Mouse (Mus musculus) myocyte (in vitro differentiated cells): ENCODE results near the gene Selenok. TPM values are rescaled to one million over a fixed set of nuclear protein-coding genes. Genes with fewer than 3 reads are reported as not detected.

ENCODE experiments used
- H3K27me3 ChIP-seq: one replicate; pipeline ENCODE4 v1.6.1; 2011; ENCODE audit not compliant: control insufficient read depth, insufficient read depth, insufficient read length
- H3K36me3 ChIP-seq: one replicate; pipeline ENCODE4 v1.6.1; 2011; ENCODE audit not compliant: control insufficient read depth, insufficient read depth
- H3K4me2 ChIP-seq: one replicate; pipeline ENCODE4 v1.6.1; 2011; ENCODE audit warnings: low read depth, control low read depth
- H3K4me3 ChIP-seq: one replicate; pipeline ENCODE4 v1.5.1; 2011; ENCODE audit warnings: mild to moderate bottlenecking, control low read depth, moderate library complexity
- H3K79me2 ChIP-seq: one replicate; pipeline ENCODE4 v1.6.1; 2011; ENCODE audit not compliant: control insufficient read depth, insufficient read depth
- H3ac ChIP-seq: one replicate; pipeline ENCODE4 v1.6.1; 2011; ENCODE audit not compliant: control insufficient read depth, insufficient read length
- CEBPB ChIP-seq: IDR thresholded peaks from 2 replicates; pipeline ENCODE4 v1.6.1; 2011; ENCODE audit warnings: mild to moderate bottlenecking, moderate library complexity; ENCODE audit not compliant: poor library complexity, insufficient read depth, severe bottlenecking
- E2F4 ChIP-seq: IDR thresholded peaks from one replicate; pipeline ENCODE4 v1.6.1; 2011; ENCODE audit warnings: mild to moderate bottlenecking, control low read depth, moderate library complexity; ENCODE audit not compliant: insufficient read depth
- MAX ChIP-seq: IDR thresholded peaks from one replicate; pipeline ENCODE4 v1.6.1; 2011; ENCODE audit warnings: low read depth, mild to moderate bottlenecking, control low read depth
- MYOD1 ChIP-seq, 3 experiments: IDR thresholded peaks; one replicate each; pipeline ENCODE4 v1.6.1; 2011; ENCODE audit warnings: control low read depth in 2 of 3, low read depth in 2 of 3, mild to moderate bottlenecking in 2 of 3, moderate library complexity in 1 of 3; ENCODE audit not compliant: insufficient read length in 2 of 3, control insufficient read depth in 1 of 3
- MYOG ChIP-seq, 3 experiments: IDR thresholded peaks; one replicate each; pipeline ENCODE4 v1.6.1; 2011; ENCODE audit warnings: control low read depth in 2 of 3, low read depth in 2 of 3, mild to moderate bottlenecking in 2 of 3; ENCODE audit not compliant: insufficient read length in 2 of 3, control insufficient read depth in 1 of 3, insufficient read depth in 1 of 3
- POLR2A ChIP-seq: IDR thresholded peaks from one replicate; pipeline ENCODE4 v1.6.1; 2011; ENCODE audit warnings: low read depth, mild to moderate bottlenecking, control low read depth, moderate library complexity; ENCODE audit not compliant: insufficient read length
- POLR2AphosphoS2 ChIP-seq: IDR thresholded peaks from one replicate; pipeline ENCODE4 v1.6.1; 2011; ENCODE audit warnings: low read depth, control low read depth; ENCODE audit not compliant: insufficient read length
- REST ChIP-seq: IDR thresholded peaks from one replicate; pipeline ENCODE4 v1.6.1; 2011; ENCODE audit warnings: mild to moderate bottlenecking, control low read depth, moderate library complexity; ENCODE audit not compliant: insufficient read depth, insufficient read length
- SRF ChIP-seq: IDR thresholded peaks from one replicate; pipeline ENCODE4 v1.6.1; 2011; ENCODE audit warnings: low read depth; ENCODE audit not compliant: control insufficient read depth, insufficient read length
- TCF12 ChIP-seq: IDR thresholded peaks from one replicate; pipeline ENCODE4 v1.6.1; 2011; ENCODE audit warnings: mild to moderate bottlenecking, control low read depth; ENCODE audit not compliant: poor library complexity, insufficient read depth, severe bottlenecking
- TCF3 ChIP-seq: IDR thresholded peaks from one replicate; pipeline ENCODE4 v1.6.1; 2011; ENCODE audit warnings: low read depth, control low read depth; ENCODE audit not compliant: insufficient read length
- USF1 ChIP-seq: IDR thresholded peaks from one replicate; pipeline ENCODE4 v1.6.1; 2011; ENCODE audit warnings: low read depth, mild to moderate bottlenecking, control low read depth, moderate library complexity
- polyA plus RNA-seq: library from polyadenylated mRNA; unstranded; fragments of >200 nt; fragmentation: generic; extraction: Trizol; gene quantifications from one replicate; pipeline ENCODE4 v1.2.1, GENCODE M21; 2012; ENCODE audit warnings: missing spikeins

Selenok gene
- polyA plus RNA-seq = 102 TPM

DNA sequence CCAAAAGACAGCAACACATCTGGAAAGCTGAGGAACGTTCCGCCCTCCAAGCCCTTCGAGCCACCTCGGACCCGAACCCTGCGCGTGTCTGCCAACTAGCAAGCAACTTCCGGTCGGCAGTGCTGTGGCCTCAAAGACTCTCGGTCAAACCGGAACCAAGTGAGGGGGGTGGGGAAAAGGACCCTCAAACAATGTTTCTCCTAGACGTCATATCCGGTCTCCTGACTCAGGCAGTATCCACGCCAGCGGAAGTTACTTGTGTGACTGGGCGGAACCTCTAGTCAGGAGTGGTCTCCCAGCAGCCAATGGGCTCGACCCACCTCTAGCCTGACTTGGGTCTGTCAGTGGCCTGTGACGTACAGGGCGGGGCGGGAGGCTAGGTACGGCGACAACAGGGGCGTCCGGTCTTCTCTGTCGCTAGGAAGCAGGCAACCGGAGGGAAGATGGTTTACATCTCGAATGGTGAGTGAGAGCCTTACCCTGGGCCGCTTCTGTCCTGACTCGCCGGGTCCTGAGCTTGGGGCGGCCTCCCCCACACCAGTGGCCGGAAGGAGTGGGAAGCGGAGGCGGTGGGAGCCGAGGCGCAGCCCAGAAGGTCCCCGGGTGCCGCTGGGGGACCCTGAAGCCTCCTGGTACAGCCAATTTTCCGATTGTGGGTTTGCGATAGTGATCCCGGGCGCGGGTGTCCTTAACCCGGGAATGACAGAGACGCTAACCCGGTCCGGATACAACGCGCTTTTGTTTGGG is at the start of gene Selenok:
Gene Selenok, plus strand, starts transcription at position 234 of the 747 bp plus-strand sequence.
- Histone ChIP-seq H3ac (peak within 1 kb of the TSS; percentile 94), H3K4me2 (peak within 1 kb of the TSS; percentile 88), H3K27me3 (no peaks in the 10 kb centered on the region), H3K79me2 (peaks cover 28% of the 10 kb centered on the region), H3K4me3 (peak within 1 kb of the TSS; percentile 93), H3K36me3 (peaks cover 19% of the 10 kb centered on the region)
- TF ChIP-seq USF1 (peak; percentile 70), REST (no peak), TCF3 (no peak), POLR2AphosphoS2 (peak; percentile 46), TCF12 (no peak), POLR2A (peak; percentile 68), SRF (no peak), MYOD1 (IDR thresholded peaks at IDR 0.05; ENCODE audit: control insufficient read depth in 1 of 3, insufficient read length in 2 of 3, low read depth in 2 of 3) (no peak), MYOG (IDR thresholded peaks at IDR 0.05; ENCODE audit: control insufficient read depth in 1 of 3, insufficient read depth in 1 of 3, insufficient read length in 2 of 3, low read depth in 2 of 3) (peak in 1 of 3 experiments; percentile 2), E2F4 (no peak), MAX (no peak), CEBPB (no peak)

DNA sequence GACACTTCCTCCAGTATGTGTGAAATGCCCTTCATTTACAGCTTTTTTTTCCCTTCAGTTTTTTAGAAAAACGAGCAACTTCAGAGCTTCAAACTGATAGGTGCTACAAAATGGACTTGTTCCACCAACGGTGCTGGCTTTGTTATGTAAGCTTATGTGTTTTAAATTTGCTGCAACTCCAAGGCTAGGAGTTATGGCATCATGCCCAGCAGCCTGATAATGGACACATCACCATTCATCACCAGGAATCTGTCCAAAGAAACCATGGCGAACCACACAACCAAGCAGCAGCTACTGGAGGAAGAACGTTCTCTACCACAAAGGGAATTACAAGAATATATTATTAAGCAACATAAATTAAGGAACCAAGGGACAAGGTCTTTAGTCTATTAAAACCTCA is 39.1 kb upstream of the Selenok start:
- no peak overlapping the region for H3K4me3 ChIP-seq
- TF ChIP-seq POLR2A = no peak
- TF ChIP-seq TCF12 = no peak
- TF ChIP-seq E2F4 = no peak
- TF ChIP-seq MYOG (IDR thresholded peaks at IDR 0.05; ENCODE audit: control insufficient read depth in 1 of 3, insufficient read depth in 1 of 3, insufficient read length in 2 of 3, low read depth in 2 of 3) = no peak
- TF ChIP-seq MYOD1 (IDR thresholded peaks at IDR 0.05; ENCODE audit: control insufficient read depth in 1 of 3, insufficient read length in 2 of 3, low read depth in 2 of 3) = no peak
- no peak for TF ChIP-seq POLR2AphosphoS2
- no peak for TF ChIP-seq MAX
- TF ChIP-seq TCF3 = no peak
- TF ChIP-seq REST = no peak
- no peak for TF ChIP-seq USF1
- no peak for TF ChIP-seq CEBPB
- TF ChIP-seq SRF = no peak

DNA sequence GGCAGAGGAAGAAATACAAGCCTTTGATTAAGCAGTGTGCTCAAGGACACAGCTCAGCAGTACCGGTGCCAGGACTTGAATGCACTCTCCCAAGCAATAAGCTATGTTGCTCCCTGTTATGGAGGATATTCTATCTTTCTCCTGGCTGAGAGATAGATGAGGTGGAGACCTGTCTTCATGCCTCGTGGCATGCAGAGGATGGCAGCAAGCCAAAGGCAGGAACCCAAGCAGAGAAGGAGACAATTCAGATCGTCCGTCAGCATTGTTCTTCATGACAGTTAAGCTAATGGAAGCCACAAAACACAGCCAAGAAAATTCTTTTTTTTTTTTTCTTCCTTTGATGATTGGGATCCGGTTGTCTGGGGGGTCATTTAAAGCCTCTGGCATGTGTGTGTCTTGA is 32.6 kb upstream of the Selenok start:
- Histone ChIP-seq H3K4me2 (no peak overlapping the region), H3K27me3 (no peaks in the 10 kb centered on the region), H3K36me3 (no peaks in the 10 kb centered on the region), H3K79me2 (no peaks in the 10 kb centered on the region), H3K4me3 (no peak overlapping the region), H3ac (no peak overlapping the region)
- no peak for TF ChIP-seq MYOG (IDR thresholded peaks at IDR 0.05; ENCODE audit: control insufficient read depth in 1 of 3, insufficient read depth in 1 of 3, insufficient read length in 2 of 3, low read depth in 2 of 3)
- TF ChIP-seq E2F4 = no peak
- TF ChIP-seq MAX = no peak
- TF ChIP-seq REST = no peak
- TF ChIP-seq CEBPB = no peak
- no peak for TF ChIP-seq SRF
- no peak for TF ChIP-seq MYOD1 (IDR thresholded peaks at IDR 0.05; ENCODE audit: control insufficient read depth in 1 of 3, insufficient read length in 2 of 3, low read depth in 2 of 3)
- TF ChIP-seq POLR2AphosphoS2 = no peak
- no peak for TF ChIP-seq POLR2A
- no peak for TF ChIP-seq TCF3

More for the DNA sequence above, 39.1 kb upstream of the Selenok start:
- Histone ChIP-seq H3ac (no peak overlapping the region), H3K27me3 (no peaks in the 10 kb centered on the region), H3K4me2 (no peak overlapping the region), H3K79me2 (no peaks in the 10 kb centered on the region), H3K36me3 (no peaks in the 10 kb centered on the region)

DNA sequence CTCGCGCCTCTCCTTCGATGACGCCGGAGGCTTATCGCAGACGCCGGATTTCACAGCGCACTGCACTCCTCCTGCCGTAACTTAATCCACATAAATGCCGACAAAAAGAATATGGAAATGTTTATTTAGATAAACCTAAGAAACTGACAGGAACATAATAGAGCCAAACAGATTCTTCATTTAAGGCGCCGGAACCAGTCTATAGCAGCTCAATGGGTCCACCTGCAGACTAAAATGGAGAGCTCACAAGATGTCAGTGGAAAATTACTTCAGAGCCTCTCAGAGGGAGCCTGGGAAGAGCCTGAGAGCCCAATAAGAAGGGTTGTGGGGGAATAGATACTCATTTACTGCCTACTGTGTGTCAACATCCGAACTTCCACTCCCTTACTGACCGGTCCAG is 30.6 kb upstream of the Selenok start:
- Histone ChIP-seq H3K27me3 (no peaks in the 10 kb centered on the region), H3K4me3 (no peak overlapping the region), H3K79me2 (no peaks in the 10 kb centered on the region), H3K36me3 (no peaks in the 10 kb centered on the region), H3K4me2 (no peak overlapping the region), H3ac (no peak overlapping the region)
- TF ChIP-seq E2F4 (no peak), MAX (no peak), SRF (no peak), MYOG (IDR thresholded peaks at IDR 0.05; ENCODE audit: control insufficient read depth in 1 of 3, insufficient read depth in 1 of 3, insufficient read length in 2 of 3, low read depth in 2 of 3) (no peak), TCF3 (no peak), MYOD1 (IDR thresholded peaks at IDR 0.05; ENCODE audit: control insufficient read depth in 1 of 3, insufficient read length in 2 of 3, low read depth in 2 of 3) (no peak), TCF12 (no peak), USF1 (no peak), POLR2AphosphoS2 (no peak), REST (no peak), POLR2A (no peak), CEBPB (no peak)
